ENCODE assay signal across 8 mouse cellular contexts in genomic region chr19:6552302-6553028, GRCm38 (mm10). TPM values are rescaled to one million over a fixed set of nuclear protein-coding genes. Genes with fewer than 3 reads are reported as not detected.
DNase-seq lines count a peak whose midpoint lies in the region; ATAC-seq and TF ChIP-seq lines count a peak whose summit lies in the region.

No protein-coding gene starts in this region.

- H3K4me1 ChIP-seq in heart, adult 2 months (ENCODE audit: control insufficient read depth, insufficient read depth, low read length): peaks cover 11% of the 10 kb centered on the region
- H3K4me1 ChIP-seq in heart, embryonic 11.5 days (ENCODE audit: control insufficient read depth, insufficient read depth, low read length): no peaks in the 10 kb centered on the region
- no peaks in the 10 kb centered on the region for H3K4me1 ChIP-seq in kidney, postnatal 0 days (replicated peaks; ENCODE audit: insufficient read depth, low read length)
- no peaks in the 10 kb centered on the region for H3K4me1 ChIP-seq in midbrain, postnatal 0 days (ENCODE audit: insufficient read depth, low read length)

- no peak for TF ChIP-seq POLR2A in heart, adult 2 months (IDR thresholded peaks at IDR 0.05; ENCODE audit: insufficient read depth, low read depth, low read length)

- intact Hi-C loops in heart, adult 2 months (cut with DNase I): loop anchor here (2.0 kb wide), 1 partner anchor 56 kb away; no protein-coding TSS in a partner anchor

- no peak for ATAC-seq in heart, embryonic 11.5 days (replicated peaks; ENCODE audit: insufficient number of reproducible peaks, low FRiP score, low TSS enrichment)
- peak; percentile 48 for ATAC-seq in kidney, postnatal 0 days (replicated peaks; ENCODE audit: low FRiP score, low read depth)
- ATAC-seq in midbrain, postnatal 0 days (ENCODE audit: low FRiP score): no peak

- WGBS in heart, adult 2 months: 79% methylated on average over 3 of the region's 4 CpGs
- 62% methylated on average over 2 of the region's 4 CpGs for WGBS in heart, embryonic 11.5 days (ENCODE audit: insufficient replicate concordance)
- 74% methylated on average over 4 of the region's 4 CpGs for WGBS in kidney, postnatal 0 days
- WGBS in midbrain, postnatal 0 days: 85% methylated on average over 4 of the region's 4 CpGs

- no peak for TF ChIP-seq EP300 in heart, adult 2 months (IDR thresholded peaks at IDR 0.05; ENCODE audit: insufficient read depth, low read depth, low read length)

- TF ChIP-seq CTCF in heart, adult 2 months (IDR thresholded peaks at IDR 0.05): peak; percentile 69
- TF ChIP-seq CTCF in kidney, postnatal 0 days (IDR thresholded peaks at IDR 0.05; ENCODE audit: low read depth): peak; percentile 81
- peak; percentile 72 for TF ChIP-seq CTCF in midbrain, postnatal 0 days (IDR thresholded peaks at IDR 0.05)

- DNase-seq in heart, adult 2 months: peak; percentile 31 to 43
- peak; percentile 75 for DNase-seq in 416B (ENCODE audit: low read depth)
- DNase-seq in adrenal gland, adult (ENCODE audit: inconsistent age in 2 of 2, low spot score in 1 of 2): peak; percentile 76 to 86
- DNase-seq in embryo, embryonic 10 days (ENCODE audit: low spot score): peak; percentile 61
- no peak for DNase-seq in kidney, postnatal 0 days (ENCODE audit: low spot score)
- DNase-seq in midbrain, postnatal 0 days (ENCODE audit: low spot score): peak; percentile 49
- peak; percentile 64 for DNase-seq in thymus, postnatal 14 days

- H3K4me3 ChIP-seq in heart, adult 2 months: no peak overlapping the region
- no peak overlapping the region for H3K4me3 ChIP-seq in heart, embryonic 11.5 days (ENCODE audit: low read depth, low read length)
- no peak overlapping the region for H3K4me3 ChIP-seq in kidney, postnatal 0 days (replicated peaks; ENCODE audit: low read depth, low read length)
- H3K4me3 ChIP-seq in midbrain, postnatal 0 days (ENCODE audit: low read depth, low read length): no peak overlapping the region

- no peaks in the 10 kb centered on the region for H3K9me3 ChIP-seq in heart, embryonic 11.5 days (replicated peaks; ENCODE audit: control insufficient read depth, low read length)
- H3K9me3 ChIP-seq in kidney, postnatal 0 days (replicated peaks; ENCODE audit: low read length): no peaks in the 10 kb centered on the region
- no peaks in the 10 kb centered on the region for H3K9me3 ChIP-seq in midbrain, postnatal 0 days (ENCODE audit: low read length)

- no peak overlapping the region for H3K4me2 ChIP-seq in heart, embryonic 11.5 days
- H3K4me2 ChIP-seq in kidney, postnatal 0 days (ENCODE audit: low read length): no peak overlapping the region
- no peak overlapping the region for H3K4me2 ChIP-seq in midbrain, postnatal 0 days (ENCODE audit: low read depth, low read length, poor library complexity, severe bottlenecking)

- no peaks in the 10 kb centered on the region for H3K27me3 ChIP-seq in heart, adult 2 months (ENCODE audit: control insufficient read depth, insufficient read depth, low read length)
- no peaks in the 10 kb centered on the region for H3K27me3 ChIP-seq in heart, embryonic 11.5 days (ENCODE audit: control insufficient read depth, insufficient read depth, low read length)
- no peaks in the 10 kb centered on the region for H3K27me3 ChIP-seq in kidney, postnatal 0 days (ENCODE audit: insufficient read depth, low read length)
- H3K27me3 ChIP-seq in midbrain, postnatal 0 days (ENCODE audit: insufficient read depth, low read length): no peaks in the 10 kb centered on the region

- H3K79me2 ChIP-seq in heart, adult 2 months (replicated peaks; ENCODE audit: control insufficient read depth, insufficient read depth, low read length): no peaks in the 10 kb centered on the region

- H3K9ac ChIP-seq in heart, adult 2 months (ENCODE audit: low read depth, low read length): no peak overlapping the region
- H3K9ac ChIP-seq in heart, embryonic 11.5 days (ENCODE audit: low read depth, low read length): no peak overlapping the region
- no peak overlapping the region for H3K9ac ChIP-seq in kidney, postnatal 0 days (ENCODE audit: low read depth, low read length)
- no peak overlapping the region for H3K9ac ChIP-seq in midbrain, postnatal 0 days (replicated peaks; ENCODE audit: low read length, poor library complexity, severe bottlenecking)

- H3K36me3 ChIP-seq in heart, adult 2 months (ENCODE audit: control insufficient read depth, insufficient read depth, low read length): no peaks in the 10 kb centered on the region
- H3K36me3 ChIP-seq in heart, embryonic 11.5 days (ENCODE audit: control insufficient read depth, insufficient read depth, low read length): no peaks in the 10 kb centered on the region
- no peaks in the 10 kb centered on the region for H3K36me3 ChIP-seq in kidney, postnatal 0 days (ENCODE audit: insufficient read depth, low read length)
- no peaks in the 10 kb centered on the region for H3K36me3 ChIP-seq in midbrain, postnatal 0 days (ENCODE audit: insufficient read depth, low read length)

- no peak overlapping the region for H3K27ac ChIP-seq in heart, adult 2 months
- H3K27ac ChIP-seq in heart, embryonic 11.5 days (ENCODE audit: low read depth, low read length): no peak overlapping the region
- H3K27ac ChIP-seq in kidney, postnatal 0 days: no peak overlapping the region
- H3K27ac ChIP-seq in midbrain, postnatal 0 days (ENCODE audit: low read depth, low read length): no peak overlapping the region

RNA-seq across cellular contexts. Expression of gene Slc22a12, which starts 9.6 kb away (rescaled TPM):
- total RNA-seq in heart, adult 2 months (2021): not detected
- not detected in 2 replicates for polyA plus RNA-seq in heart, adult 2 months (2012; rRNA removed)
- polyA plus RNA-seq in heart, embryonic 11.5 days (2014; fragmentation: Nextera tagmentation; extraction: Ambion mirVana): not detected in 2 replicates
- polyA plus RNA-seq in kidney, postnatal 0 days (2015; fragmentation: Nextera tagmentation; extraction: Ambion mirVana): 21.8 and 31.4 TPM in 2 replicates
- total RNA-seq in midbrain, postnatal 0 days (2014; rRNA removed): 0.71 TPM in 1 of 2 replicates, not detected in the other
- polyA plus RNA-seq in midbrain, postnatal 0 days (2015; fragmentation: Nextera tagmentation; extraction: Ambion mirVana): 0.45 and 0.57 TPM in 2 replicates

Comparison
In these comparisons a context has a peak if more than half of its experiments do, and no peak if none do; other contexts are left out.
1. RNA of gene Slc22a12, which starts 9.6 kb away (polyA plus RNA-seq): 21.8 to 31.4 TPM in kidney, postnatal 0 days; 0.45 to 0.57 TPM in midbrain, postnatal 0 days, not detected in heart, adult 2 months and not detected in heart, embryonic 11.5 days; every median in the first group is over 10 times any median in the second.
2. Peak in every context shown above with its lines, with median percentiles within 50 percentile points of each other: CTCF ChIP-seq.